Mouse (Mus musculus): Measurements from ENCODE around the gene Fdxacb1. TPM values are rescaled to one million over a fixed set of nuclear protein-coding genes. Genes with fewer than 3 reads are reported as not detected.

Fdxacb1 gene
- polyA plus RNA-seq, 1 experiment from 2014 or later = 11.5 TPM

GRCm38 (mm10) chr9:50752784-50753615, 15.0 kb upstream of the Fdxacb1 start:
- Histone ChIP-seq H3K4me2 (no peak overlapping the region), H3K4me3 (no peak overlapping the region), H3K4me1 (replicated peaks) (no peaks in the 10 kb centered on the region), H3K9me3 (no peaks in the 10 kb centered on the region), H3K9ac (0 out of 2 replicates have a peak overlapping the region, but pooled peaks have one; percentile 24), H3K27ac (no peak overlapping the region), H3K27me3 (0 out of 2 replicates have a peak, but pooled peaks cover 4% of the 10 kb centered on the region), H3K36me3 (no peaks in the 10 kb centered on the region)
- 74% methylated on average over 17 of the region's 17 CpGs for WGBS
- no peak for ATAC-seq (ENCODE audit: low FRiP score)

- 68% methylated on average over 7 of the region's 7 CpGs for WGBS
- Histone ChIP-seq H3K27me3 (0 out of 2 replicates have a peak, but pooled peaks cover 4% of the 10 kb centered on the region), H3K9me3 (no peaks in the 10 kb centered on the region), H3K27ac (no peak overlapping the region), H3K9ac (no peak overlapping the region), H3K4me3 (no peak overlapping the region), H3K4me2 (no peak overlapping the region), H3K4me1 (replicated peaks) (no peaks in the 10 kb centered on the region), H3K36me3 (no peaks in the 10 kb centered on the region)
- no peak for ATAC-seq (ENCODE audit: low FRiP score)
Observed at GRCm38 (mm10) chr9:50753947-50754346, 14.1 kb upstream of the Fdxacb1 start.

- no peaks in the 10 kb centered on the region for H3K36me3 ChIP-seq
- WGBS = 33% methylated on average over 5 of the region's 5 CpGs
- no peaks in the 10 kb centered on the region for H3K9me3 ChIP-seq
- H3K9ac ChIP-seq = no peak overlapping the region
- H3K4me2 ChIP-seq = no peak overlapping the region
- no peak for ATAC-seq (ENCODE audit: low FRiP score)
- H3K4me1 ChIP-seq (replicated peaks) = no peaks in the 10 kb centered on the region
- 0 out of 2 replicates have a peak, but pooled peaks cover 4% of the 10 kb centered on the region for H3K27me3 ChIP-seq
- H3K27ac ChIP-seq = no peak overlapping the region
- H3K4me3 ChIP-seq = no peak overlapping the region
Observed at GRCm38 (mm10) chr9:50756711-50757110, 11.3 kb upstream of the Fdxacb1 start.

- whole genome bisulfite sequencing = 64% methylated on average over 6 of the region's 6 CpGs
- Histone ChIP-seq H3K27me3 (no peaks in the 10 kb centered on the region), H3K4me2 (no peak overlapping the region), H3K27ac (no peak overlapping the region), H3K9ac (no peak overlapping the region), H3K36me3 (peaks cover 4% of the 10 kb centered on the region), H3K4me3 (no peak overlapping the region), H3K4me1 (replicated peaks) (no peaks in the 10 kb centered on the region; the same call in 1 of the 2 replicates), H3K9me3 (no peaks in the 10 kb centered on the region)
- ATAC-seq (ENCODE audit: low FRiP score) = no peak
Observed at GRCm38 (mm10) chr9:50761520-50762243, 6.4 kb upstream of the Fdxacb1 start.

- WGBS = 61% methylated on average over 1 of the region's 1 CpGs
- Histone ChIP-seq H3K27ac (no peak overlapping the region), H3K27me3 (no peaks in the 10 kb centered on the region), H3K9me3 (no peaks in the 10 kb centered on the region), H3K9ac (no peak overlapping the region), H3K4me2 (no peak overlapping the region), H3K4me3 (no peak overlapping the region), H3K36me3 (peaks cover 4% of the 10 kb centered on the region), H3K4me1 (replicated peaks) (peaks cover 5% of the 10 kb centered on the region; the same call in 1 of the 2 replicates)
- ATAC-seq (ENCODE audit: low FRiP score) = no peak
Observed at GRCm38 (mm10) chr9:50763331-50763730, 4.7 kb upstream of the Fdxacb1 start.

- Histone ChIP-seq H3K27me3 (no peaks in the 10 kb centered on the region), H3K27ac (peak overlapping the region; percentile 88), H3K9ac (peak overlapping the region; percentile 81), H3K36me3 (peaks cover 17% of the 10 kb centered on the region), H3K4me2 (peak overlapping the region; percentile 84), H3K9me3 (no peaks in the 10 kb centered on the region), H3K4me1 (replicated peaks) (peaks cover 21% of the 10 kb centered on the region), H3K4me3 (peak overlapping the region; percentile 63)
- peak; percentile 76; the same call in 1 of the 2 replicates for ATAC-seq (ENCODE audit: low FRiP score)
- 6% methylated on average over 17 of the region's 17 CpGs for WGBS
Observed at GRCm38 (mm10) chr9:50767531-50768106, 417 bp upstream of the Fdxacb1 start.

GRCm38 (mm10) chr9:50770011-50770410, 2.0 kb downstream of the Fdxacb1 start:
- H3K4me2 ChIP-seq = no peak overlapping the region
- WGBS = 80% methylated on average over 2 of the region's 2 CpGs

GRCm38 (mm10) chr9:50774026-50774462, 6.0 kb downstream of the Fdxacb1 start:
- Histone ChIP-seq H3K27ac (peak overlapping the region; percentile 52), H3K4me1 (replicated peaks) (peaks cover 35% of the 10 kb centered on the region), H3K9me3 (no peaks in the 10 kb centered on the region), H3K4me3 (peak overlapping the region; percentile 82), H3K4me2 (peak overlapping the region; percentile 71), H3K36me3 (peaks cover 21% of the 10 kb centered on the region), H3K9ac (peak overlapping the region; percentile 51), H3K27me3 (no peaks in the 10 kb centered on the region)
- 80% methylated on average over 4 of the region's 4 CpGs for WGBS
- no peak for ATAC-seq (ENCODE audit: low FRiP score)

More at GRCm38 (mm10) chr9:50770011-50770410, 2.0 kb downstream of the Fdxacb1 start:
- Histone ChIP-seq H3K27me3 (no peaks in the 10 kb centered on the region), H3K9me3 (no peaks in the 10 kb centered on the region), H3K36me3 (peaks cover 13% of the 10 kb centered on the region; the same call in 1 of the 2 replicates), H3K27ac (no peak overlapping the region), H3K9ac (no peak overlapping the region), H3K4me3 (no peak overlapping the region), H3K4me1 (replicated peaks) (peaks cover 34% of the 10 kb centered on the region)
- ATAC-seq (ENCODE audit: low FRiP score) = no peak

GRCm38 (mm10) chr9:50774991-50775612, 7.1 kb downstream of the Fdxacb1 start, which contains the start of the genes Alg9 and 1110032A03Rik:
Gene Alg9 (plus strand): TSS chr9:50775019.
Gene 1110032A03Rik (minus strand): TSS chr9:50775520.
- Histone ChIP-seq H3K36me3 (peaks cover 32% of the 10 kb centered on the region), H3K27ac (peak within 1 kb of the TSS; percentile 93), H3K4me1 (replicated peaks) (peaks cover 26% of the 10 kb centered on the region), H3K4me2 (peak within 1 kb of the TSS; percentile 71), H3K9me3 (no peaks in the 10 kb centered on the region), H3K9ac (peak within 1 kb of the TSS; percentile 93), H3K27me3 (no peaks in the 10 kb centered on the region), H3K4me3 (peak within 1 kb of the TSS; percentile 82)
- WGBS = under 1% methylated on average over 51 of the region's 51 CpGs
- ATAC-seq (ENCODE audit: low FRiP score) = peak; percentile 88

GRCm38 (mm10) chr9:50775662-50776126, 7.7 kb downstream of the Fdxacb1 start:
- no peaks in the 10 kb centered on the region for H3K27me3 ChIP-seq
- under 1% methylated on average over 30 of the region's 30 CpGs for WGBS
- peak overlapping the region; percentile 93 for H3K27ac ChIP-seq
- peaks cover 26% of the 10 kb centered on the region for H3K4me1 ChIP-seq (replicated peaks)
- peak overlapping the region; percentile 93 for H3K9ac ChIP-seq
- no peaks in the 10 kb centered on the region for H3K9me3 ChIP-seq
- H3K4me3 ChIP-seq = peak overlapping the region; percentile 82
- H3K4me2 ChIP-seq = peak overlapping the region; percentile 71
- peaks cover 36% of the 10 kb centered on the region for H3K36me3 ChIP-seq
- ATAC-seq (ENCODE audit: low FRiP score) = peak; percentile 67

GRCm38 (mm10) chr9:50776162-50776760, 8.2 kb downstream of the Fdxacb1 start:
- 76% methylated on average over 11 of the region's 11 CpGs for WGBS
- H3K4me1 ChIP-seq (replicated peaks) = peaks cover 26% of the 10 kb centered on the region
- peaks cover 39% of the 10 kb centered on the region for H3K36me3 ChIP-seq
- H3K9me3 ChIP-seq = no peaks in the 10 kb centered on the region
- H3K9ac ChIP-seq = peak overlapping the region; percentile 93
- H3K27ac ChIP-seq = peak overlapping the region; percentile 93; the same call in 1 of the 2 replicates
- peak overlapping the region; percentile 82 for H3K4me3 ChIP-seq
- H3K27me3 ChIP-seq = no peaks in the 10 kb centered on the region
- H3K4me2 ChIP-seq = peak overlapping the region; percentile 71
- no peak for ATAC-seq (ENCODE audit: low FRiP score)

Measured in hindbrain, embryonic 13.5 days (tissue).